Mouse (Mus musculus) heart, postnatal 0 days (tissue): ENCODE measurements around the gene Sorbs2. TPM values are rescaled to one million over a fixed set of nuclear protein-coding genes. Genes with fewer than 3 reads are reported as not detected.
A peak's percentile ranks its signal among the peaks of the same experiment; 100 is the strongest.
"Not testable (repeated sequence)": the region's sequence is repeated elsewhere in the genome, so short reads cannot be mapped to it uniquely, and the experiment has no call there.

Source experiments
- ATAC-seq: fragments of 200-750 bp; cut with Nextera tagmentation; 2 replicates; pipeline ENCODE4 v1.8.0; 2017; ENCODE audit warnings: low read depth, moderate number of reproducible peaks, moderate library complexity; ENCODE audit not compliant: insufficient read depth
- DNase-seq: peaks from one replicate; pipeline ENCODE4 v3.0.0-alpha.2; 2016; ENCODE audit warnings: low spot score
- H3K27ac ChIP-seq: fragments of 300-500 bp; sonication (generic); 2 replicates; pipeline ENCODE4 v1.5.1; 2014; ENCODE audit warnings: low read depth, mild to moderate bottlenecking
- H3K27me3 ChIP-seq: fragments of 300-500 bp; sonication (generic); 2 replicates; pipeline ENCODE4 v1.6.1; 2014; ENCODE audit warnings: low read length, mixed read lengths; ENCODE audit not compliant: control insufficient read depth, insufficient read depth
- H3K36me3 ChIP-seq: fragments of 300-500 bp; sonication (generic); replicated peaks from 2 replicates; pipeline ENCODE4 v1.6.1; 2014; ENCODE audit warnings: low read length, mixed read lengths; ENCODE audit not compliant: control insufficient read depth, insufficient read depth
- H3K4me1 ChIP-seq: fragments of 300-500 bp; sonication (generic); 2 replicates; pipeline ENCODE4 v1.6.1; 2014; ENCODE audit warnings: antibody characterized with exemption; ENCODE audit not compliant: control insufficient read depth, insufficient read depth
- H3K4me2 ChIP-seq: fragments of 300-500 bp; sonication (generic); 2 replicates; pipeline ENCODE4 v1.6.1; 2014; ENCODE audit warnings: low read depth, mild to moderate bottlenecking, low read length, moderate library complexity
- H3K4me3 ChIP-seq: fragments of 300-500 bp; sonication (generic); 2 replicates; pipeline ENCODE4 v1.5.1; 2014; ENCODE audit warnings: low read depth, low read length
- H3K9ac ChIP-seq: fragments of 300-500 bp; sonication (generic); replicated peaks from 2 replicates; pipeline ENCODE4 v1.6.1; 2014; ENCODE audit warnings: low read depth, low read length, mixed read lengths
- H3K9me3 ChIP-seq: fragments of 300-500 bp; sonication (generic); replicated peaks from 2 replicates; pipeline ENCODE4 v1.6.1; 2016; ENCODE audit warnings: low read length; ENCODE audit not compliant: control insufficient read depth
- CTCF ChIP-seq: IDR thresholded peaks from 2 replicates; pipeline ENCODE4 v1.5.1; 2016; ENCODE audit warnings: antibody characterized with exemption, control low read depth, low read depth
- EP300 ChIP-seq: IDR thresholded peaks from 2 replicates; pipeline ENCODE4 v1.6.1; 2016; ENCODE audit warnings: antibody characterized with exemption, low read depth
- WGBS: fragments of 180-500 bp; shearing (Covaris S2); extraction: QIAGEN DNeasy Blood & Tissue Kit; methylation state at CpG from one replicate; pipeline ENCODE4 v1.1.7; 2014; 5-methylcytosine and 5-hydroxymethylcytosine counted together
- polyA plus RNA-seq: library from polyadenylated mRNA; unstranded; fragments of >200 nt; fragmentation: Nextera tagmentation; extraction: Ambion mirVana; gene quantifications from 2 replicates; pipeline ENCODE4 v1.2.1, GENCODE M21; 2015
- total RNA-seq: library from RNA; depleted of rRNA; stranded (reverse); fragments of >200 nt; gene quantifications from 2 replicates; pipeline ENCODE4 v1.2.3, GENCODE M21; 2014; ENCODE audit warnings: low replicate concordance; rRNA removed

Sorbs2 gene
- total and polyA plus RNA-seq, 2 experiments from 2014 or later, result 228 to 385 TPM

GRCm38 (mm10) chr8:45858391-45858790, 350.8 kb downstream of the Sorbs2 start:
- ATAC-seq (no peak), DNase-seq (no peak)
- Histone ChIP-seq H3K4me1 (no peaks in the 10 kb centered on the region), H3K4me2 (no peak overlapping the region), H3K27me3 (no peaks in the 10 kb centered on the region), H3K9ac (no peak overlapping the region), H3K4me3 (no peak overlapping the region), H3K9me3 (no peaks in the 10 kb centered on the region), H3K36me3 (no peaks in the 10 kb centered on the region), H3K27ac (no peak overlapping the region)
- TF ChIP-seq CTCF (no peak), EP300 (no peak)
- WGBS, result 67% methylated on average over 9 of the region's 9 CpGs

- not testable (repeated sequence) for H3K9me3 ChIP-seq, H3K4me3 ChIP-seq, DNase-seq, H3K9ac ChIP-seq, H3K4me1 ChIP-seq, H3K27me3 ChIP-seq, ATAC-seq, H3K4me2 ChIP-seq, H3K36me3 ChIP-seq
- 61% methylated on average over 11 of the region's 11 CpGs for WGBS
- H3K27ac ChIP-seq, result peak overlapping the region; percentile 44; the same call in 1 of the 2 replicates
Measured at GRCm38 (mm10) chr8:45871587-45871986, 364.0 kb downstream of the Sorbs2 start.

DNA sequence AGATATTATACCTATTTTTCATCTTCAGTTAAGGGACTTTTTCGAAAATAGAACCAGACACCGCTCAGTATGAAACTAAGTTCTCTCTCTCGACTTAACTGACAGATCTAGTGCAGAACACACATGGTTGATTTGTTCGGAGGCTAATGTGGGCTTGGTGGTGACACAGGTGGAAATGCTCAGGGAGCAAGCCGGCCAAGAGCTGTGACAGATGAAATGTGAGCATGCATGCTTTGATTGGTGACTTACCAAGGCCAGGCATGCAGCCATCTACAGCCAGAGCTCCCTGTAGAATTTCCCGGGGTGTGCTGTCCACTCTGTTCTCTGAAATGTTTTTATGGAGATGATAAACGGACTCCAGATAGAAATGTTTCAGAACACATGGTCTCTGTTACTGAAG, 364.5 kb downstream of the Sorbs2 start:
- H3K27ac ChIP-seq, result peak overlapping the region; percentile 60; the same call in 1 of the 2 replicates
- peaks cover 6% of the 10 kb centered on the region; the same call in 1 of the 2 replicates for H3K4me1 ChIP-seq
- no peak overlapping the region for H3K4me3 ChIP-seq
- no peak overlapping the region for H3K4me2 ChIP-seq
- 35% methylated on average over 7 of the region's 7 CpGs for WGBS
- ATAC-seq, result peak; percentile 53
- H3K27me3 ChIP-seq, result no peaks in the 10 kb centered on the region
- no peaks in the 10 kb centered on the region for H3K9me3 ChIP-seq
- TF ChIP-seq EP300 (no peak), CTCF (no peak)
- DNase-seq, result peak; percentile 43
- H3K9ac ChIP-seq, result no peak overlapping the region
- H3K36me3 ChIP-seq, result no peaks in the 10 kb centered on the region

GRCm38 (mm10) chr8:45874945-45875626, 367.5 kb downstream of the Sorbs2 start:
- Histone ChIP-seq H3K27ac (peak overlapping the region; percentile 90), H3K9ac (no peak overlapping the region), H3K9me3 (no peaks in the 10 kb centered on the region), H3K4me1 (peaks cover 6% of the 10 kb centered on the region; the same call in 1 of the 2 replicates), H3K4me2 (peak overlapping the region; percentile 32), H3K36me3 (no peaks in the 10 kb centered on the region), H3K27me3 (no peaks in the 10 kb centered on the region), H3K4me3 (no peak overlapping the region)
- peak; percentile 84 for ATAC-seq
- peak; percentile 93 for DNase-seq
- TF ChIP-seq EP300 (no peak), CTCF (no peak)
- WGBS, result 24% methylated on average over 10 of the region's 10 CpGs

GRCm38 (mm10) chr8:45876397-45876796, 368.8 kb downstream of the Sorbs2 start:
- Histone ChIP-seq H3K27me3 (no peaks in the 10 kb centered on the region), H3K36me3 (no peaks in the 10 kb centered on the region), H3K9me3 (no peaks in the 10 kb centered on the region), H3K4me1 (peaks cover 6% of the 10 kb centered on the region; the same call in 1 of the 2 replicates), H3K4me3 (no peak overlapping the region), H3K4me2 (no peak overlapping the region), H3K9ac (no peak overlapping the region), H3K27ac (no peak overlapping the region)
- DNase-seq, result no peak
- no peak for ATAC-seq
- TF ChIP-seq EP300 (no peak), CTCF (no peak)
- 87% methylated on average over 5 of the region's 5 CpGs for WGBS

Other genes with a start within 250 kb of the Sorbs2 start
- not detected in 2 replicates for gene F11, start 245.8 kb upstream of the Sorbs2 start, total RNA-seq
- not detected in 2 replicates for gene F11, start 245.8 kb upstream of the Sorbs2 start, polyA plus RNA-seq
- gene Klkb1, start 212.9 kb upstream of the Sorbs2 start, total RNA-seq, result not detected in 2 replicates
- not detected in 2 replicates for gene Klkb1, start 212.9 kb upstream of the Sorbs2 start, polyA plus RNA-seq
- not detected in 2 replicates for gene Gm45753, start 199.3 kb upstream of the Sorbs2 start, total RNA-seq
- not detected in 2 replicates for gene Gm45753, start 199.3 kb upstream of the Sorbs2 start, polyA plus RNA-seq
- gene Cyp4v3, start 174.6 kb upstream of the Sorbs2 start, total RNA-seq, result 0.15 and 1.3 TPM in 2 replicates
- gene Cyp4v3, start 174.6 kb upstream of the Sorbs2 start, polyA plus RNA-seq, result 0.65 and 0.83 TPM in 2 replicates
- 4.9 and 7.3 TPM in 2 replicates for gene Fam149a, start 125.5 kb upstream of the Sorbs2 start, total RNA-seq
- 2.4 and 2.6 TPM in 2 replicates for gene Fam149a, start 125.5 kb upstream of the Sorbs2 start, polyA plus RNA-seq
- gene Tlr3, start 96.7 kb upstream of the Sorbs2 start, total RNA-seq, result 2.9 and 6.6 TPM in 2 replicates
- 2.3 and 2.9 TPM in 2 replicates for gene Tlr3, start 96.7 kb upstream of the Sorbs2 start, polyA plus RNA-seq